Mouse (Mus musculus) heart, adult 2 months (tissue): ENCODE data around the gene Mipep.

Source experiments
- CTCF ChIP-seq: fragments of 200-600 bp; IDR thresholded peaks from 2 replicates; pipeline ENCODE4 v1.8.1; 2022; ENCODE audit warnings: antibody characterized with exemption, mild to moderate bottlenecking, moderate library complexity
- EP300 ChIP-seq: fragments of 200-500 bp; IDR thresholded peaks from 2 replicates; pipeline ENCODE4 v1.6.1; 2011; ENCODE audit warnings: low read depth, low read length, control low read depth; ENCODE audit not compliant: insufficient read depth

DNA sequence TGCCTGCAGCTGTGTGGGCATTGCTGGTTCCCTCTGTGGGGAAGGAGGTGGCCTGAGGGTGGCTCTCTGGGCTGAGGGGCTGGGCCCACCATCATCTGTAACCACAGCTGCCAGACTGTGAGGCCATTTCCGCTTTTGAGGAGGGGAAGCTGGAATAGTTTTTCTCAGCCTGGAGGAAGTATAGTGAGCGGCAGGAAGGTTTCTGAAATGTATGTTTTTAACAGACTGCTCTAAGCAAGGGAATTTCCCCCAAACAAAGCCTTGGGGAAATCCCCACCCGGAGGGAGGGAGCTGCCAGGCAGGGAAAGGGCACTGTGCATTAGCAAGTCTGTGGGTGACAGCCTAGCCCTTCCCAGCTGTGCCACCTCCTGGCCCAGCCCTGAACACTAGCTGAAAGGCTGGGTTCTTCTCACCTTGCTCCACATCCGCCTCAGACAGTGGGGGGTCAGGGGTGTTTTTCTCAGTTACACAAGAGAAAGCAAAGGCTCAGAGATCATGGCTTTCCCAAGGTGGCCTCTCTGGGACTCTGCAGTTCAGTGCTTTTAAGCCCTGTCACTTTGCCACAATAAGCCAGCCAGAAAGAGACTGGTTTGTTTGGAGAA lies 47.7 kb upstream of the Mipep start:
- TF ChIP-seq EP300, result no peak
- TF ChIP-seq CTCF, result peak; percentile 33; the same call in 1 of the 2 replicates
